Mouse (Mus musculus) adrenal gland, postnatal 4 days (tissue): ENCODE data around the gene Daxx. TPM values are rescaled to one million over a fixed set of nuclear protein-coding genes. Genes with fewer than 3 reads are reported as not detected.
A peak's percentile ranks its signal among the peaks of the same experiment; 100 is the strongest.
"Not testable (repeated sequence)": the region's sequence is repeated elsewhere in the genome, so short reads cannot be mapped to it uniquely, and the experiment has no call there.

ENCODE experiments used
- DNase-seq, 2 experiments: peaks; one replicate each; pipeline ENCODE4 v3.0.0; 2021 to 2022; ENCODE audit warnings: low spot score in 2 of 2, mixed read lengths in 2 of 2
- long read RNA-seq, 2 experiments: library from polyadenylated mRNA; stranded (forward); transcript quantifications; one replicate each; pipeline ENCODE4 v2.0.0; 2021
- total RNA-seq, 2 experiments: library from RNA; stranded (reverse); gene quantifications; 2 replicates each; pipeline ENCODE4 v1.2.3; 2021

Daxx gene
- 10 to 100 TPM; 34.7 to 37.8 TPM for total RNA-seq
- long read RNA-seq, experiment 1, transcript Daxx-201 (8 exons, 2,581 nt) = major isoform, 7 of 12 reads
- long read RNA-seq, experiment 1, partial matches to known transcripts = 3 of 12 reads
- long read RNA-seq, experiment 1, other reads (novel, unspliced or antisense) = 2 of 12 reads
- long read RNA-seq, experiment 2, transcript Daxx-201 (8 exons, 2,581 nt) = major isoform, 93 of 120 reads
- long read RNA-seq, experiment 2, partial matches to known transcripts = 10 of 120 reads
- long read RNA-seq, experiment 2, other reads (novel, unspliced or antisense) = 16 of 120 reads

DNA sequence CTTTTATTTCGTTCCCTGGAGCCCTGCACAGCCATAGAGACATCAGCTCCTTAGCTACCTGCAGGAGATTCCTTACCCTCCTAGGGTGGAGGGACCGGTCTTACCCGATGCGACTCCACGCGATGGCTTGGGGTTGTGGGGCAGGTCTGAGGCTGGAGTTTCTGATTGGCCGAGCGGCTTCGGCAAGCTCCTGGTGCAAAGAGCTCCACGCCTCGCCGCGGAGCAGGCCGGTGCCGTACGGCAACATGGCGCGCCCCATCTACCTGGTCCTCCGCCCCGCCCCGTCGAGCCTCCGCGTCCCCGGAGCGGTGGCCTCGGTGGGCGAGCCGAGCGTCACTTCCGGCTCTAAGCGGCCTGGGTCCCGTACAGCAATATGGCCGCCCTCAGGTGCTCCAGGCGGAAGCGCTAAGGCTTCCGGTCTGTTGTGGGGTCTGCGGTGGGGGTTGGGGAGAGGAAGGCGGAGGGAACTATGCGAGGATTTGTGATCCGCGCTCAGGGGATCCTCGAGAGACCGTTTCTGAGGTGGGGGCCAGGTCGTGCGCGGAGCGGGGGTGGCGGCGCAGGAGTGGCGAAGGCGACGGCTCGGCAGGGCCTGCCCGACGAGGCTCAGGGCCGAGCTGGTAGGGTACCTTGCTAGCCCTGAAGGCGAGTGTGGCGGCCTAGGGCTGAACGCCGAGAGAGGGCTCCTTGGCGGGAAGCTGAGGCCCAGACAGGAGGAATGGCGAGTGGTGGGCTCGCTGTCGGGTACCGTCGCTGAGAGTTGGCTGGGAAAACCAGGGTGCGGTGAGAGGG lies at the start of gene Daxx:
Daxx (plus strand) TSS at position 338 of the 792 bp plus-strand sequence.
- DNase-seq = peak; percentile 98

DNA sequence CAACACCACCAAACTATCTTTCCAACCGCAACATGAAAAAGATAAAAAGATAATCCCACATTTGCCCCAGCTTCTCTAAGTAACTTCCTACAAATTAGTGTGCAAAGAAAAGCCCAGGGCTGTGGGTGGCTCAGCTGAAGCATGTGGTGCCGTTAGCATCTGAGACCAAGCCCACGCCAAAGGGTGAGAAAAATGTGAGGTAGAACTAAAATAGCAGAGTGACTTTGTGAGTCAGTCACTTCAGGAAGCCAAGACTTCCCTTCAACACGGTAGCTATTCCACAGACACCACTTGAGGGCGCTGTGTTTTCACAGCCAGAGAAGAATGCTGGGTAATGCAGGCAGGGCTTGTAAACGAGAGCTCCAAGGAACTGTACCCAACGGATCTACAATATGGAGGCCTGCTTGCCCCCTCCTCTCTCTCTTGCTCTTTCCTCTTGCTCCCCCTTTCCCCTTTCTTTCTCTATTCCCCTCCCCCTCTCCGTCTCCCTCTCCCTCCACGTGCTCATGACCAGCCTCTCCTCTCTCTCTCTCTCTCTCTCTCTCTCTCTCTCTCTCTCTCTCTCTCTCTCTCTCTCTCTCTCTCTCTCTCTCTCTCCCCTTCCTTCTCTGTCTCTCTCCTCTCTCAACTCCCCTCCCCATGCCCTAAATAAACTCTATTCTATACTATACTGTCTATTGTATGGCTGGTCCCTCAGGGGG lies 43.7 kb upstream of the Daxx start:
- peak in 1 of 2 experiments; percentile 25 for DNase-seq

DNA sequence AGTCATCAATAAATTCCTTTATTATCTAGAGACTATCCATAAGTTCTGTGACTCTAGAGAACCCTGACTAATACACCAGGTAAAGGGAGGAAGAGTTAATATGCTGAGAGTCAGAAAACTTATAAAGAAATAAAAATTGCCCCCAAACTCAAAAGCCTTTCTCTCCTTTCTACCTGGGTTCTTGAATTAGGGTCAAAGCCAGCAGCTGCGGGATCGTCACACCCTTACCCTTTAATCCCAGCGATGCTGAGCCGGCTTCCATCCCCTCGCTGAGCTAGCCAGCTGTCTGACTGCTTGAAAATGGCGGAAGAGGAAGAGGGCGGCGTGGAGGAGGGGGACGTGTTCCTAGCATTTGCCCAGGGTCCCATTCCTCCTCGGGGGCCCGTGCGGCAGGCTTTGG lies 35.7 kb upstream of the Daxx start, which contains the start of gene Gm7029:
Gm7029 (plus strand) TSS at position 301 of the 400 bp plus-strand sequence.
- not testable (repeated sequence) for DNase-seq

DNA sequence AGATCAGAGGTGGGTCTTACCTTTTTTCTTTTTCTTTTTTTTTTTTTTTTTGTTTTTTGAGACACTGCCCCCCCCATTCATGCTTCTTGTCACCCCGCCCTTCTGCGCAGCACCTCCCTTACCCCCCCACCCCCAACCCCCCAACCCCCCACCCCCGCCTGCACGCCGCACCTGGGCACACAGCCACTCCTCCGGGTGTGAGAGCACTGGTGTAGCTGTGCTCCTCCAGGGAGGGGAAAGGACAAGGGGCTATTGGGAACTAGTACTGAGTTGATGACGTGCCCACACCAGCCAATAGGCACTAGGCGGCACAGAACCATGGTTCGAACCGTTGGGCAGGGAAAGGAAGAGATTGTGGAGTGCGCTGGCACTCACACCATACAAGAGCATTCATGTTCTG lies 34.8 kb upstream of the Daxx start:
- no peak for DNase-seq

DNA sequence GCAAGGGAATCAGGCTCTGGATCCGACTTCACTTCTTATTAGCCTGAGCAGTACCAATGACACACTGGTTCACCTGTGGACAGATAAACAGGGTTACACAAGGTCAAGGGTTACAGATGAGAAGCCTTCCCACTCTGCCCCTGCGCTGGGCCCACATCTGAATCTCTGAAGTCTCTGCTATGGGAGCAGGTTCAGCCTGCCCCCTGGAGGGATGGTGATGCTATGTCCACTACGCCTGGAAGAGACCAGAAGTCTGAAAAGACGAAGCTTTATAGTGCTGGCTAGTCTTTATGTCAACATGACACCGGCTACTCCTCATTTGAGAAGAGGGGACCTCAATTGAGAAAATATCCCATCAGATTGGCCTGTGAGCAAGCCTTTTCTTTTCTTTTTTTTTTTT lies 33.4 kb upstream of the Daxx start:
- not testable (repeated sequence) for DNase-seq

DNA sequence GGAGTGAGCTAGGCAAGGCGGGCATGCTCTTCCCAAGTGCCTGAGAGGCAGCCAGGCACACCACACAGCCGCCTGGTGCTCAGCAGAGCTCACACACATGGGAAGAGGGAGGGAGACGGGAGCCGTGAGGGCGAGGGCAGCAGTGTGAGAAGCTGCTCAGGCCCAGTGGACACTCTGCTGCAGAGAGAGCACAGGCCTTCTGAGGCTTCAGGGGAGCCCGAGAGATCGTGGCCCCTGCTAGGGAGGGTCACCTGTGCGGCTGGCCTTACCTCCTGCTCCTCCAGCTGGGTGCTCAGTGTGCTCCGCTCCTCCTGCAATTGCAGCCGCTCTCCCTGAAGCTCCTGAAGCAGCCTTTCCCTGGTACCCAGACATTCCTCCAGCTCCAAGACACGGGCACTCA lies 24.9 kb upstream of the Daxx start:
- not testable (repeated sequence) for DNase-seq

DNA sequence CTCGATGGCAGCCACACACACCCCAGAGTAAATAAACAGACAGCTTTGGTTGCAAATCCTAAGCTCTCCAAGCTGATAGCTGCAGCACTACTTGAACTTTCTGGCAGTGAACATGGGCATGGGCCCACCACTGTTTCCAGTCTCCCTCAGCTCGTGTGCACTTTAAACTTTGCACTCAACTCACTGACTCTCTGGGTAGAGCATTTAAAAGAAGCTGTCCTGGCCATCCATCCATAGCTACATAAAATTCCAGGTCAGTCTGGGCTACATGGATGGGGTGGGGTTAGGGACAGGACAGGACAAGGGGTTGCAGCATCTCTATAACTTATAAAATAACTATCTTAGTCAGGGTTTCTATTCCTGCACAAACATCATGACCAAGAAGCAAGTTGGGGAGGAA lies 21.4 kb upstream of the Daxx start:
- DNase-seq = not testable (repeated sequence)

DNA sequence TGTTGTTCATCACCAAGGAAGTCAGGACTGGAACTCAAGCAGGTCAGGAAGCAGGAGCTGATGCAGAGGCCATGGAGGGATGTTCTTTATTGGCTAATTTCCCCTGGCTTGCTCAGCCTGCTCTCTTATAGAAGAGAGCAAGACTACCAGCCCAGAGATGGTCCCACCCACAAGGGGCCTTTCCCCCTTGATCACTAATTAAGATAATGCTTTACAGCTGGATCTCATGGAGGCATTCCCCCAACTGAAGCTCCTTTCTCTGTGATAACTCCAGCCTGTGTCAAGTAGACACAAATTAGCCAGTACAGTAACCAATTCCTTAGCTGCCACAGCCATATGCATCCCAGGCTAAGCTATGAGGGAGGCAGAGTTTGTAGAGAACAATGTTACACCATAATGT lies 21.0 kb upstream of the Daxx start:
- not testable (repeated sequence) for DNase-seq

DNA sequence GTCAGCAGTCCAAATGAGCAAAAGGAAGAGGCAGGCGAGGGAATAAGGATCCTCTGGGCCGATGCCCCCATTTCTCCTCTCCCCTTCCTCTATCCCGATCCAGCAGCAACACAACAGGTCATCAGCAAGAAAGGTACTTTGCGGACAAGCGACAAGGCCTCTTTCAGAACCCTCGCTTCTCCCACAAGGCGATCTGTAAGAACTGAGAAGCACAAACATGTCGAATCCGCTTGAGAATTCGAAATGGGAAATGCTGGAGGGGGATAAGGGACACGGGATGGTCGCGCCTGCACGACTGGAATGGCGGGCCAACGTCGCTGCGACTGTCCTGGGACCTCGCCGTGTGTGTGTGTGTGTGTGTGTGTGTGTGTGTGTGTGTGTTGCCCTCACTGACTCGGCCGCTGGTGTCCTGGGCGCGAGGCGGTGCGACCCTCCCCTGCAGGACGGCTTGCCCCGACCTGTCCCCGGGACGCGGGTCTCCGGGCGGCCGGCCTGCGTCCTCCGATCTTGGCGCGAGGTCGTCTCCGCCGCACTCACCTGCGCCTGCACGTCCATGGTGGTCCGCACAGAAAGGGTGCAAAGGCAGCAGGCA lies 19.2 kb upstream of the Daxx start:
- not testable (repeated sequence) for DNase-seq

DNA sequence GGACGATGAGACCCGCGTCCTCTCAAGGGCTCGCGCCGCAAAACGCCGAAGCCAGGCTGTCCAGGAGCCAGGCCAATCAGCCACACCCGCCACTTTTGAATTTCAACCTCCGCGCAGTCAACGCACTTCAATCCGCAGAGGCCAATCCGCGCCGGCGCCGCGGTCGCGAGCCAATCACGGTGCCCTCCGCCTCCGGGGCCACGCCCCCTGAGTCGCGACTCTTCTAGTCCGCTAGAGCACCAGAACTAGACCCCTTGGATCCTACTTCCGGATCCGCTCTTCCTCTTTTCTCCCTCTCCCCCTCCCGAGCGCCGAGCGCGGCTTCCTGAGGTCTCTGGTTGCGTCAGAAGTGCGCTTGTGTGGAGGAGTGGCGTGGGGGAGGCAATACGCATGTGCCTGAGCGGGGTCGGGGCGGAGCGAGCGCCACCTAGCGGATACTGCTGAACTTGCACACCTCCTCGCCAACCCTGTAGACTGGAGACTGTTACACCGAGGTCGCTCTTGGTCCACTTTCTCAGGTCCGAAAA lies 18.6 kb upstream of the Daxx start, which contains the start of gene Kifc1:
Kifc1 (minus strand) TSS at position 129 of the 527 bp plus-strand sequence.
- DNase-seq = peak; percentile 98

DNA sequence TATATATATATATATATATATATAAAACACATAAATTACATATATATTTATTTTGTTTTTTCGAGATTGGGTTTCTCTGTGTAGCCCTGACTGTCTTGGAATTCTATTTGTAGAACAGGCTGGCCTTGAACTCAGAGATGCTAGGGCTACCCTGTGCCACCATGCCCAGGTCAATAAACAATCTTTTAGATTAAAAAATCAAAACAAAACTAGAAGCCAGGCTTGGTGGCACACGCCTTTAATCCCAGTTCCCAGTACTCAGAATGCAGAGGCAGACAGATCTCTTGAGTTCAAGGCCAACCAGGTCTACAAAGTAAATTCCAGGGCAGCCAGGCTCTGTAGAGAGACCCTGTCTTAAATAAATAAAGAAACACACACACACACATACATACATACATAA lies 17.9 kb upstream of the Daxx start:
- no peak for DNase-seq

DNA sequence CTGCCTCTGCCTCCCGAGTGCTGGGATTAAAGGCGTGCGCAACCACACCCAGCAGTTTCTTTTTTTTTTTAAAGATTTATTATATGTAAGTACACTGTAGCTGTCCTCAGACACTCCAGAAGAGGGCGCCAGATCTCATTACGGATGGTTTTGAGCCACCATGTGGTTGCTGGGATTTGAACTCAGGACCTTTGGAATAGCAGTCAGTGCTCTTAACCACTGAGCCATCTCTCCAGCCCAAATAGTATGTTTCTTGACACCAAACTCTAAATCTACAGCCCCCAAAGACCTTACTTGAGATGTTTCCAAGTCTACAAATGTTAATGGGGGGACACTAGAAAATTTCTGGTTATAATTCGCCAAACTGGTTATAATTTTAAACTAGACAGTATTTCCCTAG lies 17.3 kb upstream of the Daxx start:
- not testable (repeated sequence) for DNase-seq

DNA sequence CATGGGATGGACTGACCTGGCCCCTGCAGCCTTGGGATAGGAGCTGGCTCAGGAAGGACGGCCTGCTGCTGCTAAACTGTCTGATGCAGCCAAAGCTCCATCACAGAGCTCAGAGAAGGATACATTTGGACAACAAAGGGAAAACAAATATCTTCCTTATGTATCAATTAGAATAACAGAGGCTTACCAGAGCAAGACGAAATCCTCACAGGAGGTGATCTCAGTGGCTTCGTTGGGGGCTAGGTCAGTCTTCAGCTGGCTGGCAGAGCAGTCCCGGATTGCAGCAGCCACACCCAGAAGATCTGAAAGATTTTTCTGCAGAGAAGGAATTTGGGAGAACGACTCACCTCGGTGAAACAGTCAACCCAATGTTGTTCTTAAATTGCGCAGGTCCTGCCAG lies 16.8 kb upstream of the Daxx start:
- no peak for DNase-seq

DNA sequence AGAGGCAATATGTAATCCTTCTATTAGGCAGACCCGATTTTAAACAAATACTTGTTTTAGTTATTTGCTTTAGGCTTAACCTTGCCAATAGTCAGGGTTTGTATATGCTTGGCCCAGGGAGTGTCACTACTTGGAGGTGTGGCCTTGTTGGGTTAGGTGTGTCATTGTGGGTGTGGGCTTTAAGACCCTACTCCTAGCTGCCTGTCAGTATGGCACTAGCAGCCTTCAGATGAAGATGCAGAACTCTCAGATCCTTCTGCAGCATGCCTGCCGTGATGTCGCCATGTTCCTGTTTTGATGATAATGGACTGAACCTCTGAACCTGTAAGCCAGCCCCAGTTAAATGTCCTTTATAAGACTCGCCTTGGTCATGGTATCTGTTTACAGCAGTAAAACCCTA lies 16.2 kb upstream of the Daxx start:
- not testable (repeated sequence) for DNase-seq

DNA sequence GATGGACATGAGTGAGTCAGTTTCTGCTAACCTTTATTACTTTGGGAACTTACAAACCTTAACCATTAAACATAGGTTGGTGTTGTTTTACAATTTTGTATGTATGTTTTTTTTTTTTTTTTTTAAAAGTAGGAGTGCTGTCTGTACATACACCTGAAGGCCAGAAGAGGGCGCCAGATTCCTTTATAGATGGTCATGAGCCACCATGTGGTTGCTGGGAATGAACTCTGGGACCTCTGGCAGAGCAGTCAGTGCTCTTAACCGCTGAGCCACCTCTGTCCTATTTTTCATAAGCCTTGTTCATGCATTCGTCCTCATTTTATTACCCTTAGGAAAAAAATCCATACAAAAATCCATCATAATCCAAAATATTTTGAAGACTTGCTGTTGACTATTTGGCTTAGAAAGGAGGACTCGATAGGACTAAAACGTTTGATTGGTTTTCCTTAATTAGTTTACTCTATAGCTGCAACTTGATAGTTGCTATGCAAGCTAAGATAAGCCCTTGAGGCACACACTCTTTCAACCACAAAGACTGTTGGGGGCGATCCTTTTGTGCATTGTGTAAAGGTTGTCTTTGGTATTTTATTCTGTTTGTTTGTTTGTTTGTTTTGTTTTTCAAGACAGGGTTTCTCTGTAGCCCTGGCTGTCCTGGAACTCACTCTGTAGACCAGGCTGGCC lies 12.0 kb upstream of the Daxx start:
- no peak for DNase-seq

DNA sequence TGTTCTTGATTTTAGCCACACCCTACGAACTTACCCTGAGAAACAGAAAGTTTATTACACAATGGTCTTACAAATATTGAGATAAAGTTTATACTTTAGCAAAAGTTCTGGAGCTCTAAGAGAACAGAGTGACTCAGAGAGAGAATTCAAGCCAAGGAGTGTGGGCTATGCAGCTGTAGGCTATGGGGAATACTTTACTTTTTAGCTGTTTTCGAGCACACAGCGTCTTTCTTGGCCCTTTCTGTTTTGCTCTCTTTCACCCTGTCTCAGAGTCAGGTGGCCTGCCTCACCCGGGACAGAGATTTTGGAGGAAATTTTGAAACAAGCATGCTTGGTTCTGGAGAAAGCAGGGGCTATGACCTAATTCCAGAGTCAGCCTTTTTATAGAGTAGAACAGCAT lies 11.0 kb upstream of the Daxx start:
- DNase-seq = not testable (repeated sequence)

DNA sequence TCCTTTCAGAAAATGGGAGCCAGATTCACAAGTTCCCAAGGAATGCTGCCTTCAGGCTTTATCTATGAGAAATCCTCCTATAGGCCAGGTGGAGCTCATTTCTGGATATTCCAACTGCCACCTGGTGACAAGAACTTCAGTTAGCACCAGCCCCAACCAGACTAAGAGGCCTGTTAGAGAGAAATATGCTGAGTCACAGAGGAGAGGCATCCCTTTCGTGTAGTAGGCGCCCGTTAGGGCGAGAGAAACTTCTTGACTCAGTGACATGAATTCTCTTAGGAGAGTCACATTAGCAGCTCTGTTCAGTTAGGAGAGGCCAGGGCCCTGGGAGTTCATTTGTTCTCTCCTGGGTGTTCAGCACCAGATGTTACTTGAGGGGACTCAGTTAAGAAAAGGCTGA lies 9.6 kb upstream of the Daxx start:
- DNase-seq = no peak

DNA sequence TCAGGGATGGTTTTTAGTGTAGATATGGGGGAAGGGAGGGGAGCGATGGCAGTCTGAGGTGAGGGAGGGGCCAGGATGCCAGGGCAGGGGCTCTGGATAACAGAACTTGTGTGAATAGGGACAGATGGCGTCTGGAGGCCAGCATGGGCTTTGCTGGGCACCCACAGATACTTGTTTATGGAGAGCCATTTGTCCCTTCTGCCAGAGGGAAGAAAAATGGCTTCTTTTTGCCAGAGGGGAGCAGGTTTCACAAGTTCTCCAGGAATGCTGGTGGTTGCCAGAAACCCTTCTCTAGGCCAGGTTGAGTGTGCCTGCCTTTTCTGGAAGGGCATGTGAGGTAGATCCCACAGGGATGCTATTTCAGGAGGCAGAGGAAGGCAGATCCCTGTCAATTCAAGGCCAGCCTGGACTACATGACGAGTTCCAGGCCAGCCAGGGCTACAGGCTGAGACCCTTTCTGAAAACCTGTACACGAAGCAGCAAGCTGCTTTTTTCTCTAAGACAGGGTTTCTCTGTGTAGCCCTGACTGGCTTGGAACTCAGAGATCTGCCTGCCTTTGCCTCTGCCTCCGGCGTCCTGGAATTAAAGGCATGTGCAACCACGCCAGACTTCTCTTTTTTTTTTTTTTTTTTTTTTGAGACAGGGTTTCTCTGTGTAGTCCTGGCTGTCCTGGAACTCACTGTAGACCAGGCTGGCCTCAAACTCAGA lies 8.8 kb upstream of the Daxx start:
- no peak for DNase-seq

DNA sequence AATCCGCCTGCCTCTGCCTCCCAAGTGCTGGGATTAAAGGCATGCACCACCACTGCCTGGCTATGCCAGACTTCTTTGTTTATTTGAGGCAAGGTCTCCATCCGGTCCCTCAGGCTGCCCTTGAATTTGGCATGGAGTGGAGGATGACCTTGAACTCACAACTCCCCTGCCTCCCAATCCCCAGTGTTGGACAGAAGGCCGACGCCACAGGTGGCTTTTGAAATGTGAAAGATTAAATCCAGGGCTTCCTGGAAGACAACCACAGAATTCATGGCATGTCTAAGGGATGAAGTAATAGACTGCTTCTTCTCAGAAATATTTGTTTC lies 8.3 kb upstream of the Daxx start:
- no peak for DNase-seq

DNA sequence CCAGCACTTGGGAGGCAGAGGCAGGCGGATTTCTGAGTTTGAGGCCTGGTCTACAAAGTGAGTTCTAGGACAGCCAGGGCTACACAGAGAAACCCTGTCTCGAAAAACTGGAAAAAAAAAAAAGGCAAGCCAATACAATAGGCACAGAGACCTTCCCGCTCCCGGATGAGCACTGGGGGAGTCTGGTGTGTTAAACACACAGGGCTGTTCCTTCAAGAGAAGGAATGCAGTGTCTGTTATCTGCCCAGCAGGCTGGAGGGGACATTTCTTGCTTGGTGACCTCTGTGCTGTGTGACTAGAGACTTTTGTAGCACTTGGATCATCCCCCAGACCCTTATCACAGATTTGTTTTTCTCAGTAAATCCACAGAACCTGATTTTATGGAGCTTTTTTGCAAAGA lies 7.6 kb upstream of the Daxx start:
- DNase-seq = no peak
